Mouse (Mus musculus): Measurements from ENCODE around the gene Gm28035. TPM values are rescaled to one million over a fixed set of nuclear protein-coding genes. Genes with fewer than 3 reads are reported as not detected.

Gene Gm28035
- polyA plus RNA-seq, 1 experiment from 2014 or later: 2.1 TPM

DNA sequence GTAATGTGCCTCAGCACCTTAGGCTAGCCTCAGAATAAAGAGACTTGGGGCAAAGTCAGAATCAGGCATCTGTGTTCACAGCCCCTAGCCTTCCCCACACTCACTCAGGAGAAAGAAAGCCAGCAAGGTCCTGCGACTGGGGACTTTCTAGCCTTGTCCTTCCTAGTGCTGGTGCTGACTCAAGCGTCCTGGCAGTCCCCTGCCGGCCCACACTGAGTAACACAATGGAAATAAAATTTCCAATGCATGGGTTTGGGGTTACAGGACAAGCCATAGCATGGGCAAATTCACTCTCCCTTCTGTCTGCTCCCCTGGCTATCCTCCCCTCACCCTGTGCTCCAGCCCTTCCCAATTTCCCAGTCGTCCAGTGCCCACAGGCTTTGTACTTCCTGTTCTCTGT lies 28.0 kb downstream of the Gm28035 start:
- DNase-seq (ENCODE audit: low read depth, low spot score) (no peak), ATAC-seq (no peak)
- in situ Hi-C loops (cut with MboI; ENCODE audit: low pct_unique_long_range_greater_than_20kb): loop anchor here (10.0 kb wide), 1 partner anchor 94 kb away; the partner anchor contains the start of genes Endog and Spout1
- no peaks in the 10 kb centered on the region for H3K27me3 ChIP-seq
- ChIA-PET POLR2A (no interaction called here), CTCF (no interaction called here)
- TF ChIP-seq CTCF (IDR thresholded peaks at IDR 0.05): no peak

GRCm38 (mm10) chr2:30269241-30269990 lies 29.0 kb downstream of the Gm28035 start:
- POLR2A ChIA-PET: interaction anchor here (0.9 kb wide), 1 partner anchor 27 kb away, joined by 3 read pairs; no protein-coding TSS in a partner anchor
- DNase-seq (ENCODE audit: low read depth, low spot score): no peak
- ATAC-seq: no peak
- no peak for TF ChIP-seq CTCF (IDR thresholded peaks at IDR 0.05)
- in situ Hi-C loops (cut with MboI; ENCODE audit: low pct_unique_long_range_greater_than_20kb): loop anchor here (10.0 kb wide), 1 partner anchor 95 kb away; the partner anchor contains the start of genes Endog and Spout1
- H3K27me3 ChIP-seq: no peaks in the 10 kb centered on the region
- CTCF ChIA-PET: interaction anchor here (1.6 kb wide), 1 partner anchor 108 kb away, joined by 3 read pairs; no protein-coding TSS in a partner anchor

DNA sequence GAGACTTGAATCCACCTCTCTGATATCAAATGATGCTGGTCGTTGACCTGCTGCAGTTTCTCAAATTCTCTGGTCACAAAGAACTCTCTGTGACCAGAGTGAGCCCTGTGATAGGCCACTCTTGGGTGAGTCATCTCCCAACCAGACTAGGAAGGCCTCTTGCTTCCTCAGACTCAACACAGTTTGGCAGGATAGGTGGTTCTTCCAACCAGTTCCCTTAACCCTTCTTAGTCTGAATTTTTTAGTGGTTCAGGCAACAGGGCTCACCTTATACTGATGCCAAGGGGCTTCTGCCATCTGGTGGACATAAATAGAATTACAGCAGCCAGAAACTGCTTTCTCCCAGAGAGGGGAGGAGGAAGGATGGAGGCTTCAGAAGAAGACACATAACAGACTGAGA lies 29.8 kb downstream of the Gm28035 start:
- in situ Hi-C loops (cut with MboI; ENCODE audit: low pct_unique_long_range_greater_than_20kb): no loop called here
- peak; percentile 88 for TF ChIP-seq CTCF (IDR thresholded peaks at IDR 0.05)
- no peaks in the 10 kb centered on the region for H3K27me3 ChIP-seq
- CTCF ChIA-PET: interaction anchor here (1.2 to 1.6 kb wide), 2 partner anchors 92 to 108 kb away, joined by 3 read pairs; partner anchors contain the start of gene Spout1
- peak; percentile 56 for ATAC-seq
- no peak for DNase-seq (ENCODE audit: low read depth, low spot score)
- POLR2A ChIA-PET: interaction anchor here (0.9 kb wide), 1 partner anchor 28 kb away, joined by 3 read pairs; no protein-coding TSS in a partner anchor

DNA sequence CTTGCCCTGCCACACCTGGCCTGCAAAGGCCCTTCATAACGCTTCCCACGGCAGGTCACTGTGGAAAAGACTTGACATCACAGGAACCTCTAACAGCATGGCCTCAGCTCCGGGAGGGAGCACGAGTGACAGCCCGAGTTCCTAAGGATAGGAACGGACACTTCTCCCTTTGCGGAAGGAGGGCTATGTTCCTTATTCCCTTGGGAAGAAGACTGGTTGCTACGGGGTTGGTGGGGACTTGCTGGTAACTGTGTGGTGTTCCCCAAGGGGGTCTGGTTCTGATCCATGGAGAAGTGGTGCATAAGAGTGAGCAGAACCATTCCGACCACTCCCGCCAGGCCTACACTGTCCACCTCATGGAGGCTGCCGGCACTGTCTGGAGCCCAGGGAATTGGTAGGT lies 40.4 kb downstream of the Gm28035 start, which contains the start of gene Gm28038:
Gene Gm28038, plus strand, starts transcription at position 301 of the 400 bp plus-strand sequence.
- DNase-seq (ENCODE audit: low read depth, low spot score) (no peak), ATAC-seq (no peak)
- CTCF ChIA-PET: no interaction called here
- no peak for TF ChIP-seq CTCF (IDR thresholded peaks at IDR 0.05)
- H3K27me3 ChIP-seq: no peaks in the 10 kb centered on the region
- in situ Hi-C loops (cut with MboI; ENCODE audit: low pct_unique_long_range_greater_than_20kb): no loop called here
- POLR2A ChIA-PET: interaction anchor here (0.7 to 1.6 kb wide), 2 partner anchors 9 to 17 kb away, joined by 3 read pairs; no protein-coding TSS in a partner anchor

- ChIA-PET POLR2A (interaction anchor here (1.6 kb wide), 1 partner anchor 10 kb away, joined by 3 read pairs; no protein-coding TSS in a partner anchor), CTCF (no interaction called here)
- ATAC-seq: no peak
- no peak for TF ChIP-seq CTCF (IDR thresholded peaks at IDR 0.05)
- no peaks in the 10 kb centered on the region for H3K27me3 ChIP-seq
- DNase-seq (ENCODE audit: low read depth, low spot score): no peak
- in situ Hi-C loops (cut with MboI; ENCODE audit: low pct_unique_long_range_greater_than_20kb): no loop called here
These were observed 41.3 kb downstream of the Gm28035 start for GRCm38 (mm10) chr2:30281651-30282050.

GRCm38 (mm10) chr2:30283193-30283592 lies 42.8 kb downstream of the Gm28035 start:
- CTCF ChIA-PET: no interaction called here
- in situ Hi-C loops (cut with MboI; ENCODE audit: low pct_unique_long_range_greater_than_20kb): no loop called here
- DNase-seq (ENCODE audit: low read depth, low spot score): no peak
- POLR2A ChIA-PET: no interaction called here
- no peaks in the 10 kb centered on the region for H3K27me3 ChIP-seq
- no peak for TF ChIP-seq CTCF (IDR thresholded peaks at IDR 0.05)
- ATAC-seq: no peak

DNA sequence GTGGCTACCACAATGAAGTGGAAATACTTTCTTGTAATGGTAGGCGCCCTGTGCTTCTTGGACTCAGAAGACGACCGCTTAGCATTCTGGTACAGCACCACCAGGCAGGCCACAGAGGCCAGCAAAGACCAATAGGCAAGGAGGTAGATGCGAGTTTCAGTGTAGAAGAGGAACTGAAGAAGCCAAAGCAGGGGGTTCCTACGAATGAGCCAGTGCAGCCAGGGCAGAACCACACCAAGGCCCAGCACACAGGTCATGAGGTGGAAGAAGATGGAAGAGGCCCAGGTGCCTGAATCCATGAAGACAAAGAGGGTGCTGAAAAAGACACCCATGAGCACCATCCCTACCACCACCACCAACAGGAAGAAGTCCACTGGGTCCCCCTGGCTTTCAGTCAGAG lies 44.6 kb downstream of the Gm28035 start:
- in situ Hi-C loops (cut with MboI; ENCODE audit: low pct_unique_long_range_greater_than_20kb): no loop called here
- no peak for ATAC-seq
- CTCF ChIA-PET: no interaction called here

DNA sequence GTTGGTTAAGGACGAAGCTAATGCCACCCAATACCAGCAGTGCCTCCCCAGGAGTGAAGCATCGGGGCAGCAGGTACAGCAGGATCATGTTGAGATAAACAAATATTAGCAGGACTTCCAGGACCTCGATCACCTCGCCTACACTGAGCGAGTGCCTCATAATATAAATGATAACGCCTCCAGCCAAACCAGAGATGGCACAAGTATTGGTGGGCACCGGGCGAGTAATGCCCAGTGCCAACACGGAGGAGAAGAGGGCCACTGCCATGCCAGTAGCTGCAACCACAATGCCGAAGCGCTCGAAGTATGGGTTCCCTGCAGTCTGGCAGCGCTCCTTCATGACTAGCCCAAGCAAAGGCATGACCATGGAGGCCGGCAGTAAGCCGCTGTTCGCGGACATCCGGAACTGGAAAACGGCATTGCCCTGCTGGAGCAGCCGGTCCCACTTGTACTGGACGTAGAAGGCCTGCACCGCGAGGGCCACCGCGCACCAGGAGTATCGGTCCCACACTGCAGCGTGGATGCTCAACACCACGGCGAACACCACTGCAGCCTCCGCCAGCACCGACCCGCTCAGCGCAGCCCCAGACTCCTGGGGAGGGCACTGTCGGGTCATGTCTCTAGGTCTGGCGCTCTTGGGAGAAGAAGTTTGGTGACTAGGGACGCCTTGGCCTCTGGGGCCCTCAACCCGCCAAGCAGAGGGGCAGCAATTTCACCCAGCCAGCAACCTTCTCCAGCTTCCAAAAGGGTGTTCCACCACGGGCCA lies 45.2 kb downstream of the Gm28035 start:
- in situ Hi-C loops (cut with MboI; ENCODE audit: low pct_unique_long_range_greater_than_20kb): no loop called here
- POLR2A ChIA-PET: interaction anchor here (1.0 kb wide), 1 partner anchor 19 kb away, joined by 3 read pairs; the partner anchor contains the start of gene Phyhd1
- CTCF ChIA-PET: no interaction called here
- H3K27me3 ChIP-seq: no peaks in the 10 kb centered on the region
- ATAC-seq (peak; percentile 15), DNase-seq (ENCODE audit: low read depth, low spot score) (no peak)
- TF ChIP-seq CTCF (IDR thresholded peaks at IDR 0.05): no peak

More for the DNA sequence above, 44.6 kb downstream of the Gm28035 start:
- H3K27me3 ChIP-seq: no peaks in the 10 kb centered on the region
- POLR2A ChIA-PET: no interaction called here
- no peak for DNase-seq (ENCODE audit: low read depth, low spot score)
- no peak for TF ChIP-seq CTCF (IDR thresholded peaks at IDR 0.05)

GRCm38 (mm10) chr2:30286192-30287026 lies 46.0 kb downstream of the Gm28035 start, which contains the start of the genes Dolk and Nup188:
Gene Dolk (minus strand): TSS chr2:30286334.
Gene Nup188 (plus strand): TSS chr2:30286397.
- DNase-seq (ENCODE audit: low read depth, low spot score): peak; percentile 53
- no peak for TF ChIP-seq CTCF (IDR thresholded peaks at IDR 0.05)
- in situ Hi-C loops (cut with MboI; ENCODE audit: low pct_unique_long_range_greater_than_20kb): no loop called here
- peak; percentile 72 for ATAC-seq
- H3K27me3 ChIP-seq: no peaks in the 10 kb centered on the region
- CTCF ChIA-PET: no interaction called here
- POLR2A ChIA-PET: interaction anchor here (1.0 kb wide), 1 partner anchor 20 kb away, joined by 3 read pairs; the partner anchor contains the start of gene Phyhd1

DNA sequence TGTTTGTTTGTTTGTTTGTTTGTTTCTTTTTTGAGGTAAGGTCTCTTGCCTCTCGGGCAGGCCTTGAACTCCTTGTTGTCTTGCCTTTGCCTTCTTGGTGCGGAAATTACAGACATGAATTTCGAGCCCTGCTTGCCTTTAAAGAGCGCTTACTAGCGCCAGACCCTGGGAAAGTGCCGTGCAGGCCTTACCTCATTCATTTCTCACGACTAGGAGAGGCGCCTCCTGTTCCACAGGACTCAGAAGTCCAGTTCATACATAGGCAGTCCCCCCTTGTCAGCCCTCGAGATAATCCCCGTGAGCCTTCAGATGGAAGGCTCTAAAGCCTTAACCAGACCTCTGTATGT lies 46.6 kb downstream of the Gm28035 start:
- TF ChIP-seq CTCF (IDR thresholded peaks at IDR 0.05): no peak
- H3K27me3 ChIP-seq: no peaks in the 10 kb centered on the region
- in situ Hi-C loops (cut with MboI; ENCODE audit: low pct_unique_long_range_greater_than_20kb): no loop called here
- no peak for ATAC-seq
- CTCF ChIA-PET: no interaction called here
- POLR2A ChIA-PET: no interaction called here
- no peak for DNase-seq (ENCODE audit: low read depth, low spot score)
